Mouse (Mus musculus) hindlimb bud, embryonic 11.5 days (tissue): ENCODE measurements around the gene Lrfn4.

ENCODE experiments used
- DNase-seq: peaks from one replicate; pipeline ENCODE4 v3.0.0-alpha.2; 2012; ENCODE audit warnings: low read depth, low spot score; ENCODE audit errors: extremely low spot score

Lrfn4 gene

DNA sequence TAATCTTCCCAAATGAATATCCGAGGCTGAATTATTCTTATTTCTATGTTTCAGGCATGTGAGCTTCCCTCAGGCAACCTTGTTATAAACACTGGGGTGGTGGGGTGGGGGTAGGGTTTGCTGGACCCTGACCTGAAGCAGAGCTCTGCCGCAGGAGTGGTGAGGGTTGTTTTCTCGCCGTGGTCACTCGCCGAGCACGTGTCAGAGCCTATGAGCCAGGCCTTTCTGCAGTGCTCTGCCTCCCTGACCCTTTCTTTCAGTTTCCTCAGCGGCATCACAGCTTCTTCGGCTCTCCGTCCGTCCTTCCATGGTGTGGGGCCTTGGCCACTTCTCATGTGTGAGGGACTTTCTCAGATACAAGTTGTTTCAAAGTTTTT lies 45.2 kb downstream of the Lrfn4 start:
- DNase-seq, result no peak

DNA sequence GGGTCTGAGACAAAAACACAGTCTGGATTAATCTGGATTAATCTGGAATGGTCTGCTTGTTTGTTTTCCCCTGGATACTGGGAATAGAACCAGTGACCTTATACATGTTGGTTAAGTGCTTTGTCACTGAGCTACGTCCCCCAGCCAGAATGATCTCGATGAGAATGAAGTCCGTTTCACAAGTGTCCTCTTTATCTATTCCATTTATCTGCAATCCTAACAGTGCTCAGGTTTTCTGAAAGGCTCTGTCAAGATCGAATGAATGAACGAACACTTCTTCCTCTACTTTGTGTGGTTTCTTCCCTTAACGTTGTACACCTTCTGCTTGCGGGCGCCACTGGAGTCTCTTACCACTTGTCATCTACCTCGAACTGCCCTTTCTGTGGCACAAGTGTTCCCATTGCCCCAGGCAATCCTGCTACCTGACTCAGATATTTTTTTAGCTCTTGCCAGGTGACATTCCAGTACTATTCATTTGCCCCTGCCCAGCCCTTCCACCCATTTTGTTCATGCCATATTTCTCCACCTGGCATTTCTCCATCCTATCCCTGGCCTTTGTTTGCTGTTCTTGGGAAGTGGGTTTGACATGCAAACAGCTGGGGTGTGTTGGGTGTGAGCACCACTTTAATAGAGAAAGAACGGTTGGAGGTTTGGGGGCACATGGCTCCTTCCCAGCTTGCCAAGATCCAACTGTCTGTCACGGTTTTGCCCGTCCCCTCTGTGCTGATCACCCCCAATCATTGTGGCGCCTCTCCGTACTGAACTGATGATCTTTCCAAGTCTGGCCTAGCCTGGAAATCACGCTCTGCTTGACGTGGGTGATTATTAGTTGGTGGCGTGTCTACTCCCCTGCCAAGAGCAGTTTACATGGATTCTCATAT lies 45.9 kb downstream of the Lrfn4 start:
- DNase-seq, result no peak

GRCm38 (mm10) chr19:4568832-4569231 lies 46.6 kb downstream of the Lrfn4 start:
- no peak for DNase-seq

- no peak for DNase-seq
Observed at GRCm38 (mm10) chr19:4567665-4568064, 47.8 kb downstream of the Lrfn4 start.

- no peak for DNase-seq
Observed at GRCm38 (mm10) chr19:4566880-4567279, 48.6 kb downstream of the Lrfn4 start.

GRCm38 (mm10) chr19:4565678-4566077 lies 49.8 kb downstream of the Lrfn4 start:
- DNase-seq, result no peak
